Mouse (Mus musculus): ENCODE measurements around the gene Guk1. TPM values are rescaled to one million over a fixed set of nuclear protein-coding genes. Genes with fewer than 3 reads are reported as not detected.

Guk1 gene
- polyA plus RNA-seq, 1 experiment from 2014 or later: 232 TPM

GRCm38 (mm10) chr11:59174189-59174838 is 17.7 kb downstream of the Guk1 start:
- Histone ChIP-seq H3K36me3 (replicated peaks) (no peaks in the 10 kb centered on the region), H3K4me1 (no peaks in the 10 kb centered on the region), H3K4me2 (no peak overlapping the region), H3K4me3 (no peak overlapping the region), H3K27me3 (replicated peaks) (peaks cover 52% of the 10 kb centered on the region), H3K9me3 (no peaks in the 10 kb centered on the region), H3K9ac (no peak overlapping the region), H3K27ac (no peak overlapping the region)
- 46% methylated on average over 6 of the region's 6 CpGs for WGBS
- ATAC-seq (replicated peaks): no peak

DNA sequence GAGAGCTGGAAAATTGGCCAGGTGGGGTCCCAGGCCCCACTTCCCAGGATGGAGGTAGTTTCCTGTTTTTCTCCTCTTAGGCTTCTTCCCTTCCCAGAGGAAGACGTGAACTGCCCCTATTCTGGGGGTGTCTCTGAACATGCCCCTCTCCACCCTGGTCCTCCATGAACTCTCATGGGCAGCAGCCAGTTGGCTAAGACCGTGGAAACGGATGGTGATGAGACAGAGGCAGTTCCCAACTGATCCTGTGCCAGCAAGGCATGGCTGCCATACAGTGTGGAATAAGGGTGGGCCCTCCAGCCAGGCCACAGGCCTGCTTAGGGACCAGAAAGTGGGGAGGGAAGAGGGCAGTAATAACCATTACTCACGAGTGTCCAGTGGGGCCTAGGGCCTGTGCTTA is 21.5 kb downstream of the Guk1 start:
- WGBS: 68% methylated on average over 4 of the region's 4 CpGs
- H3K27me3 ChIP-seq (replicated peaks): peaks cover 15% of the 10 kb centered on the region
- H3K4me1 ChIP-seq: no peaks in the 10 kb centered on the region
- no peak overlapping the region for H3K4me3 ChIP-seq
- H3K9me3 ChIP-seq: no peaks in the 10 kb centered on the region
- H3K9ac ChIP-seq: no peak overlapping the region
- H3K4me2 ChIP-seq: no peak overlapping the region
- no peak for ATAC-seq (replicated peaks)
- H3K27ac ChIP-seq: no peak overlapping the region
- H3K36me3 ChIP-seq (replicated peaks): no peaks in the 10 kb centered on the region

DNA sequence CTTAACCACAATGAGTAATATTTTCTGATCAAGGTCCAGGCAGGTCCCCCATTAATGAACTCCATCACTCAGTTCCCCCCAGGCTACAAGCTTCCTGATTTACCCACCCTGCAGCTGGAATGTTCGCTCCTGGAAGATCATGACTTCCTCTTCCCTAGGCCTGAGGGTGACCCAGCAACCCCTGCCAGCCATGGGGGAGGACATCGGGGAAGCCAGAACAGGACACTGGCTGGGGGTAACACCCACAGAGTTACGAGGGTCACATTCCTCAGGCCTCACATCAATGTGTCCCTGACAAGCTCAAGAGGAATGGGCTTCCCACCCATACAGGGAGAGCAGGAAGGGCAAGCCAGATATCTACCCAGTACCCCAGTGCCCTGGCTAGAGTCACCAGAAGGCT is 22.2 kb downstream of the Guk1 start:
- Histone ChIP-seq H3K9me3 (no peaks in the 10 kb centered on the region), H3K4me3 (no peak overlapping the region), H3K36me3 (replicated peaks) (no peaks in the 10 kb centered on the region), H3K9ac (no peak overlapping the region), H3K27me3 (replicated peaks) (peaks cover 7% of the 10 kb centered on the region), H3K4me2 (no peak overlapping the region), H3K27ac (no peak overlapping the region), H3K4me1 (no peaks in the 10 kb centered on the region)
- WGBS: 84% methylated on average over 3 of the region's 3 CpGs
- no peak for ATAC-seq (replicated peaks)

DNA sequence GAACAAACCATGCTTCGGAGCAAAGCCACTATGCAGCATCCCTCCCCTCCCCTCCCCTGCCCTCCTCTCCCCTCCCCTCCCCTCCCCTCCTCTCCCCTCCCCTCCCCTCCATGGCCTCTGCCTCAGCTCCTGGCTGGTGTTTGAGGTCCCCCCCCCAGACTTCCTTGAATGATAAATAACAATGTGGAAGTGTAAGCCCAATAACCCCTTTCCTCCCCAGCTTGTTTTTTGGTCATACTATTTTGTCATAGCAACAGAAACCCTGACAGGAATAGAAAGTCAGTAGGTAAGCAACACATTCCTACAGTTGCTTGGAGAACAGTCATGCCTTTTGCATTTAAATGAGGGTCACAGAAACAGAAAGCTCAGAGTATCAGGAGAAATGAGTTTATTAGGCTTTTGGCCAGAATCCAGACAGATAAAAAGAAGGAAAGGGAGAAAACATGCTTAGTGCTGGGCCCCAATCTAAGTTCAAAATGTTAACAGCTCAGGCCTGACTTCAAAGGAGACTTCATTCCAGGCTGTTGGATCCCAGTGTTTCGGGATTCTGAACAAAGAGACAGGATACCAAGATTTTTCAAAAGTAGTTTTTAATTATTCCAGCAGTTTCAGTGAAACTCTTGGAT is 26.3 kb downstream of the Guk1 start:
- WGBS: 36% methylated on average over 2 of the region's 2 CpGs
- ATAC-seq (replicated peaks): no peak
- no peak overlapping the region for H3K27ac ChIP-seq
- H3K36me3 ChIP-seq (replicated peaks): no peaks in the 10 kb centered on the region
- H3K9me3 ChIP-seq: no peaks in the 10 kb centered on the region
- peaks cover 19% of the 10 kb centered on the region for H3K4me1 ChIP-seq
- no peak overlapping the region for H3K4me2 ChIP-seq
- no peak overlapping the region for H3K9ac ChIP-seq
- no peaks in the 10 kb centered on the region for H3K27me3 ChIP-seq (replicated peaks)
- H3K4me3 ChIP-seq: no peak overlapping the region

DNA sequence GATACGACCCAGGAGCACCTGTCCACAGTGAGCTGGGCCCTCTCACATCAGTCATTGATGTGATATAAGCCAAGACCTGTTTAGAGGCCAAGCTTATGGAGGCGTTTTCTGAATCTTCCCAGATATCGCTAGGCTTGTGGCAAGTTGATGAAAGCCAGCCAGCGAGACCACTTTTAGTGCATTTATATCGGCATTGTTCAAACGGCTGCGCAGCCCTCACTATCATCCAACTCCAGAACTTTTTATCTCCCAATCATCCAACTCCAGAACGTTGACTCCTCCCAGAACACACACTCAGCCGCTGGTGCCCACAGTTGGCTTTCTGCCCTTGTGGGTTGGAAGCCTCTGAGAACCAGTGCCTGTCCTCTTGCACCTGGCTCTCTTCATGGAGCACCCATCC is 27.6 kb downstream of the Guk1 start:
- Histone ChIP-seq H3K9ac (no peak overlapping the region), H3K36me3 (replicated peaks) (no peaks in the 10 kb centered on the region), H3K9me3 (no peaks in the 10 kb centered on the region), H3K4me2 (peak overlapping the region; percentile 75), H3K27ac (peak overlapping the region; percentile 100), H3K4me3 (no peak overlapping the region), H3K4me1 (peaks cover 19% of the 10 kb centered on the region), H3K27me3 (replicated peaks) (no peaks in the 10 kb centered on the region)
- no peak for ATAC-seq (replicated peaks)
- 89% methylated on average over 9 of the region's 9 CpGs for WGBS

DNA sequence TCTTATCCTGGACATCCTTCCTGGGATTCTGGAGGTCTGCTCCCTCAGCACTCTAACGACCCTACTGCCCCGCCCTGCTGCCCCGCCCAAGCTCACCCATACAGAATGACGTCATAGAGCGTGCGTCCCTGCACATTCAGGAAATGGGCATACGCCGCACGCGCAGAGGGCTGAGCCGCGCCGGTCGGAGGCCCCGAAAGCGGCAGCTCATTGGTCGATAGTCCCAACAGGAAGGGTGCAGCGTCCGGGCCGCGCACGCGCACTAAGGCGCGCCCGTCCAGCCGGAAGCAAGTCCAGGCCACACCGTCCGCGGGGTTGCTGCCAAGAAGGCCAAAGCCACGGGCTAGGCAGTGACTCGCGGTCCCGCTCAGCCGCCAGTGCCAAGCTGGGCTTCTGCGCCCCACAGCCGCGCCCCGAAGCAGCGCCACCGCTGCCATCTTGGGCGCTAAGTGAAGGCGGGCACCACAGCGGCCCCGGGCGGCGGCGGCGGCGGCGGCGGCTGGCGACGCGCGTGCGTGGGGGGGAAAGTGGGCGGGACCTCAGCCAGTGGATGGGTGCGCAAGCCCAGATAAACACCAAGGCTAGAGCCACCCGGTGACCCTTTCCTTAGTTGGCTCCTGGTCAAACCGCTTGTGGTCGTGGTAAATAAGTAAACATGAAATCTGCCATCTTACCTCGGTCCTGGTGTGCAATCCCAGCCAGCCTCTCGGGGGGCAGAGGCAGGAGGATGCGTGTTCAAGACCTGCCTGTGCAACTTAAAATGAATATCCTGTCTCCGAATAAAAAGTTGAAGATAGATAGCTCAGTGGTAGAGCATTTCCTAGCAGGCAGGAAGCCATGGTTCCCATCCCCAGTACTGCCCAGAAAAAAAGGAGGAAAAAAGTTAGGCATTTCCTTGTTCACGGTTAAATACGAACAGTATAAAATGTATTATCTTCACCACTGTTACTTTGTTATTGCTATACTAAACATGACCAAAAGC is 28.5 kb downstream of the Guk1 start, which contains the start of gene Iba57:
TSS of gene Iba57 (minus strand) at position 485 of the 982 bp plus-strand sequence.
- H3K27me3 ChIP-seq (replicated peaks): no peaks in the 10 kb centered on the region
- 3% methylated on average over 68 of the region's 68 CpGs for WGBS
- peak within 1 kb of the TSS; percentile 75 for H3K4me2 ChIP-seq
- peaks cover 19% of the 10 kb centered on the region for H3K4me1 ChIP-seq
- peak within 1 kb of the TSS; percentile 100 for H3K27ac ChIP-seq
- peak; percentile 99 for ATAC-seq (replicated peaks)
- 0 out of 2 replicates have a peak, but pooled peaks cover 1% of the 10 kb centered on the region for H3K36me3 ChIP-seq (replicated peaks)
- H3K9ac ChIP-seq: peak within 1 kb of the TSS; percentile 95
- peak within 1 kb of the TSS; percentile 94 for H3K4me3 ChIP-seq
- H3K9me3 ChIP-seq: no peaks in the 10 kb centered on the region

- H3K9ac ChIP-seq: peak overlapping the region; percentile 95
- H3K4me3 ChIP-seq: peak overlapping the region; percentile 94
- H3K4me2 ChIP-seq: peak overlapping the region; percentile 75
- no peaks in the 10 kb centered on the region for H3K27me3 ChIP-seq (replicated peaks)
- H3K36me3 ChIP-seq (replicated peaks): 0 out of 2 replicates have a peak, but pooled peaks cover 10% of the 10 kb centered on the region
- 60% methylated on average over 9 of the region's 9 CpGs for WGBS
- no peaks in the 10 kb centered on the region for H3K9me3 ChIP-seq
- ATAC-seq (replicated peaks): peak; percentile 1; the same call in 1 of the 2 replicates
- peak overlapping the region; percentile 100 for H3K27ac ChIP-seq
- peaks cover 19% of the 10 kb centered on the region for H3K4me1 ChIP-seq
These were observed 29.4 kb downstream of the Guk1 start for GRCm38 (mm10) chr11:59162443-59163254.

DNA sequence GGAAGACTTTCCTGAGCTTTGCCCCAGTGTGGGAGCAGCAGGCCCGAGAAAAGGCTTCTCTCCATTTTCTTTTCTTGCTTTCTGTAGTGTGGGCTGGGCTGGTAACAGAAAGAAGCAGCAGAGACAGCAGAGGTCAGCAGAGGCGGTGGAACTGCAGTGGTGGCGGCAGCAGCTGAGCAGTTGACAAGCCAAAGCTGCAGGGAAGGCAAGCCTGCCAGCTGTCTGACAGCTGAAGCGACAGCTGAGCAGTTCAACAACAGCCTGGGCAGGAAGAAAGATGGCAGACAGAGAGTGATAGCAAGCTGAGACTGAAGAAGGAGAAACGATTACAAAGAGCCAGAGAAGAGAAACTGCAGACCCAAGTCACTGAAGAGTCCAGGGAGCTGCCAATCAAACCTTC is 30.6 kb downstream of the Guk1 start:
- H3K4me3 ChIP-seq: no peak overlapping the region
- WGBS: 81% methylated on average over 5 of the region's 5 CpGs

DNA sequence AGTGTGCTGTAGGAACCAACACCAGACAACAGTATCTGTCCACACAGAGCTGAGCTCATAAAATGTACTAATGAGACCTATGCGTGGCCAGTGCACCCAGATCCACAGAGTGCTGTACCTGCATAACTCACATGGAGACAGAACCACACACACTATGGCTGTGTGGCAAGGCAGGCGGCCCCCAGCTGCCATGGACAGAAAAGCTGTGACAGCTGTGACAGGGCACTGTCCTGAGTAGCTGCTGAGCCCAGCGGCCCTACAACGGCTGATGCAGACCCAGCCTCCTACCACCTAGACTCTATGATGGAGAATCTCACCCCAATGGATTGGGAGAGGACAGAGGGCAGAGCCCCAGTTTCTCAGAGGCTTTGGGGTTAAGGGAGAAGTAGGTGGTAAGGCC is 32.5 kb downstream of the Guk1 start:
- Histone ChIP-seq H3K36me3 (replicated peaks) (0 out of 2 replicates have a peak, but pooled peaks cover 17% of the 10 kb centered on the region), H3K4me3 (no peak overlapping the region), H3K4me1 (peaks cover 19% of the 10 kb centered on the region), H3K27ac (no peak overlapping the region), H3K9ac (no peak overlapping the region), H3K27me3 (replicated peaks) (no peaks in the 10 kb centered on the region), H3K4me2 (no peak overlapping the region), H3K9me3 (no peaks in the 10 kb centered on the region)
- ATAC-seq (replicated peaks): no peak
- WGBS: 89% methylated on average over 4 of the region's 4 CpGs

More for the DNA sequence above, 30.6 kb downstream of the Guk1 start:
- peaks cover 19% of the 10 kb centered on the region for H3K4me1 ChIP-seq
- no peak overlapping the region for H3K27ac ChIP-seq
- no peak overlapping the region for H3K9ac ChIP-seq
- H3K27me3 ChIP-seq (replicated peaks): no peaks in the 10 kb centered on the region
- no peaks in the 10 kb centered on the region for H3K9me3 ChIP-seq
- ATAC-seq (replicated peaks): no peak
- H3K36me3 ChIP-seq (replicated peaks): 0 out of 2 replicates have a peak, but pooled peaks cover 11% of the 10 kb centered on the region
- no peak overlapping the region for H3K4me2 ChIP-seq

DNA sequence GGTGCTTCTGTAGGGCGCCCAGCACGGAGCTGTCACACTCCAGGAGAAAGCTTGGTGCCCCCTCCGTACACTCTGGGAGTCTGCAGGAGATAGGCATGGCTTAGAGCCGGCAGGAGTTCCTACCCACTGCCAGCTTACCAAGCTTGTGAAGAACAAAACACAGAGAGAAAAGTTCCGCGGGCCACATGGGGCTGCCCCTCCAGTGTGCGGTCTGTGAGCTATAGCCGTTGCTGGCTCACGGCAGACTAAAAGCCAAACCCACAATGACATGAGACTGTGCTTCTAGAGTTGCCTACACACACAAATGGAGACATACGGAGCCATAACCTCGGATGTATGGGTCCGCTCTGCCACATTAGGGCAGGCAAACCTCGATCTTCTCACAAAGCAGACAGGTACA is 32.9 kb downstream of the Guk1 start:
- Histone ChIP-seq H3K9me3 (no peaks in the 10 kb centered on the region), H3K27me3 (replicated peaks) (no peaks in the 10 kb centered on the region), H3K9ac (no peak overlapping the region), H3K36me3 (replicated peaks) (0 out of 2 replicates have a peak, but pooled peaks cover 17% of the 10 kb centered on the region), H3K4me1 (peaks cover 15% of the 10 kb centered on the region), H3K4me2 (no peak overlapping the region), H3K4me3 (no peak overlapping the region), H3K27ac (no peak overlapping the region)
- no peak for ATAC-seq (replicated peaks)
- whole genome bisulfite sequencing: 91% methylated on average over 13 of the region's 13 CpGs

- WGBS: 93% methylated on average over 5 of the region's 5 CpGs
- Histone ChIP-seq H3K27me3 (replicated peaks) (no peaks in the 10 kb centered on the region), H3K27ac (no peak overlapping the region), H3K36me3 (replicated peaks) (0 out of 2 replicates have a peak, but pooled peaks cover 17% of the 10 kb centered on the region), H3K9me3 (no peaks in the 10 kb centered on the region), H3K4me1 (no peaks in the 10 kb centered on the region), H3K9ac (no peak overlapping the region), H3K4me3 (no peak overlapping the region), H3K4me2 (no peak overlapping the region)
- ATAC-seq (replicated peaks): no peak
These were observed 36.1 kb downstream of the Guk1 start for GRCm38 (mm10) chr11:59155900-59156299.
